Mouse (Mus musculus) left cerebral cortex, postnatal 25 days (tissue): Measurements from ENCODE around the gene Col16a1. TPM values are rescaled to one million over a fixed set of nuclear protein-coding genes. Genes with fewer than 3 reads are reported as not detected.

Source experiments
- DNase-seq, 2 experiments: peaks; one replicate each; pipeline ENCODE4 v3.0.0; 2022; ENCODE audit warnings: low spot score in 2 of 2, mixed read lengths in 1 of 2
- intact Hi-C: fragments of 180-260 bp; cut with DNase I; formaldehyde crosslinking; loops from one replicate; pipeline ENCODE4 v1.15.1; 2025
- total RNA-seq, 2 experiments: library from RNA; stranded (reverse); gene quantifications; 2 replicates each; pipeline ENCODE4 v1.2.3; 2021

Gene Col16a1
- total RNA-seq, 2 experiments from 2014 or later = 15.1 to 15.7 TPM

- intact Hi-C loops = no loop called here
- DNase-seq = no peak
Observed at GRCm38 (mm10) chr4:130120752-130121151, 73.1 kb downstream of the Col16a1 start.

- no peak for DNase-seq
- intact Hi-C loops = no loop called here
Observed at GRCm38 (mm10) chr4:130121560-130121959, 73.9 kb downstream of the Col16a1 start.

- intact Hi-C loops = no loop called here
- no peak for DNase-seq
Observed at GRCm38 (mm10) chr4:130123020-130123419, 75.4 kb downstream of the Col16a1 start.

- DNase-seq = no peak
- intact Hi-C loops = no loop called here
Observed at GRCm38 (mm10) chr4:130124110-130124509, 76.5 kb downstream of the Col16a1 start.

- intact Hi-C loops = no loop called here
- DNase-seq = no peak
Observed at GRCm38 (mm10) chr4:130125164-130125563, 77.5 kb downstream of the Col16a1 start.

- DNase-seq = no peak
- intact Hi-C loops = no loop called here
Observed at GRCm38 (mm10) chr4:130125935-130126334, 78.3 kb downstream of the Col16a1 start.

GRCm38 (mm10) chr4:130128907-130129306, 81.3 kb downstream of the Col16a1 start:
- intact Hi-C loops = no loop called here
- no peak for DNase-seq

- DNase-seq = no peak
- intact Hi-C loops = no loop called here
Observed at GRCm38 (mm10) chr4:130130082-130130481, 82.4 kb downstream of the Col16a1 start.

- DNase-seq = no peak
- intact Hi-C loops = no loop called here
Observed at GRCm38 (mm10) chr4:130130641-130131350, 83.2 kb downstream of the Col16a1 start.

GRCm38 (mm10) chr4:130131448-130132105, 83.9 kb downstream of the Col16a1 start:
- intact Hi-C loops = no loop called here

GRCm38 (mm10) chr4:130133399-130133798, 85.8 kb downstream of the Col16a1 start:
- DNase-seq = no peak
- intact Hi-C loops = no loop called here

More at GRCm38 (mm10) chr4:130131448-130132105, 83.9 kb downstream of the Col16a1 start:
- DNase-seq = no peak

- peak; percentile 51 to 59 for DNase-seq
- intact Hi-C loops = loop anchor here (5.0 kb wide), 1 partner anchor 109 kb away; no protein-coding TSS in a partner anchor
Observed at GRCm38 (mm10) chr4:130138441-130139213, 91.0 kb downstream of the Col16a1 start.

GRCm38 (mm10) chr4:130139214-130139492, 91.5 kb downstream of the Col16a1 start, which contains the start of gene Hcrtr1:
TSS of gene Hcrtr1 (minus strand) at chr4:130139359.
- intact Hi-C loops = loop anchor here (5.0 kb wide), 1 partner anchor 108 kb away; no protein-coding TSS in a partner anchor
- no peak for DNase-seq

GRCm38 (mm10) chr4:130140992-130141402, 93.4 kb downstream of the Col16a1 start:
- DNase-seq = peak; percentile 62 to 86
- intact Hi-C loops = loop anchor here (2.0 kb wide), 1 partner anchor 48 kb away; no protein-coding TSS in a partner anchor

GRCm38 (mm10) chr4:130141786-130142185, 94.1 kb downstream of the Col16a1 start:
- DNase-seq = no peak
- intact Hi-C loops = loop anchor here (2.0 kb wide), 1 partner anchor 47 kb away; no protein-coding TSS in a partner anchor

- intact Hi-C loops = no loop called here
- no peak for DNase-seq
Observed at GRCm38 (mm10) chr4:130148405-130148804, 100.8 kb downstream of the Col16a1 start.
